Mouse (Mus musculus) liver, embryonic 15.5 days (tissue): Measurements from ENCODE around the gene Slc15a2. TPM values are rescaled to one million over a fixed set of nuclear protein-coding genes. Genes with fewer than 3 reads are reported as not detected.

Source experiments
- ATAC-seq: fragments of 200-750 bp; cut with Nextera tagmentation; 2 replicates; pipeline ENCODE4 v1.8.0; 2017; ENCODE audit warnings: moderate number of reproducible peaks, mild to moderate bottlenecking, moderate library complexity; ENCODE audit not compliant: insufficient read depth
- H3K27ac ChIP-seq: fragments of 300-500 bp; sonication (generic); replicated peaks from 2 replicates; pipeline ENCODE4 v1.5.1; 2015; ENCODE audit warnings: mild to moderate bottlenecking, inconsistent platforms
- H3K27me3 ChIP-seq: fragments of 300-500 bp; sonication (generic); 2 replicates; pipeline ENCODE4 v1.6.1; 2015; ENCODE audit warnings: mild to moderate bottlenecking, inconsistent platforms
- H3K36me3 ChIP-seq: fragments of 300-500 bp; sonication (generic); replicated peaks from 2 replicates; pipeline ENCODE4 v1.6.1; 2015; ENCODE audit warnings: moderate library complexity, mild to moderate bottlenecking, inconsistent platforms
- H3K4me1 ChIP-seq: fragments of 300-500 bp; sonication (generic); replicated peaks from 2 replicates; pipeline ENCODE4 v1.6.1; 2015; ENCODE audit warnings: inconsistent platforms
- H3K4me2 ChIP-seq: fragments of 300-500 bp; sonication (generic); 2 replicates; pipeline ENCODE4 v1.6.1; 2015; ENCODE audit warnings: moderate library complexity, mild to moderate bottlenecking, inconsistent platforms
- H3K4me3 ChIP-seq: fragments of 300-500 bp; sonication (generic); replicated peaks from 2 replicates; pipeline ENCODE4 v1.5.1; 2015; ENCODE audit warnings: mild to moderate bottlenecking, inconsistent platforms
- H3K9ac ChIP-seq: fragments of 300-500 bp; sonication (generic); 2 replicates; pipeline ENCODE4 v1.6.1; 2015; ENCODE audit warnings: moderate library complexity, mild to moderate bottlenecking, inconsistent platforms
- H3K9me3 ChIP-seq: fragments of 300-500 bp; sonication (generic); replicated peaks from 2 replicates; pipeline ENCODE4 v1.6.1; 2016; ENCODE audit warnings: inconsistent platforms
- WGBS: fragments of 180-500 bp; shearing (Covaris S2); methylation state at CpG from one replicate; pipeline ENCODE4 v1.1.7; 2015; ENCODE audit warnings: mixed read lengths; ENCODE audit not compliant: insufficient replicate concordance; 5-methylcytosine and 5-hydroxymethylcytosine counted together
- polyA plus RNA-seq: library from polyadenylated mRNA; unstranded; fragments of >200 nt; fragmentation: Nextera tagmentation; extraction: Ambion mirVana; gene quantifications from 2 replicates; pipeline ENCODE4 v1.2.1, GENCODE M21; 2015

Gene Slc15a2
- polyA plus RNA-seq: 1.7 and 2.0 TPM in 2 replicates

DNA sequence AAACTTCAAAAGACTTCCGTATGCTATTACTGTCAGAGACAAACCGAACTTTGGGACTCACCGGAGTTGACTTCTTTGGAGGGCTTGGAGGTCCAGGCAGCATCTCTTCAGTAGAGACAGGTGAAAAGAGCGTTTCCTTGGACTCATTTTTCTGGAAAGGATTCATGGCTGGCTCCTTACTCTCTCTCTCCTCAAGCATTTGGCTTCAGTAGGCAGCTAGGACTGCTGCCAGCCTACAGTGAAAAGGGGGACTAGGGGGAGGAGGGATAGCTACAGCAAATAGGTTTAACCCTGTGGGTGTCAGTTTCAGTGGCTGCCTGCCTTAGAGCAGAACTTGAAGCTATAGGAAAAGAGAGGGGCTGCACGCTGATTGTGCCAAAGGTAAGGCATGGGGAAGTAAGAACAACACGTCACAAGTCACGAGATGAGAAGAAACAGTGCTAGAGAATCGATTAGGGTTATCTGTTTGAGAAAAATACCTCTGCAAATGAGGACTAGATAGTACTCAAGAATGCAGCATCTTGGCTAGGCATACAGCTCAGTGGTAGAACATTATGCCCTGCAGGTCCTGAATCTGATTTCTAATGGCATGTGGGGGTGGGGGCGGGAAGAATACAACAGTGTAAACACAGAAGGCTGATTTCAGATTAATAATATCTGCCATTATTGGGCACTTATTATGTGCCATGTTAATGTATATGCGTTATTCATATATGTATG, at the start of gene Slc15a2:
TSS of gene Slc15a2 (minus strand) at position 369 of the 720 bp plus-strand sequence.
- H3K4me1 ChIP-seq: no peaks in the 10 kb centered on the region
- H3K4me3 ChIP-seq: no peak within 1 kb of the TSS
- H3K27me3 ChIP-seq: no peaks in the 10 kb centered on the region
- H3K36me3 ChIP-seq: no peaks in the 10 kb centered on the region
- no peaks in the 10 kb centered on the region for H3K9me3 ChIP-seq
- H3K4me2 ChIP-seq: no peak within 1 kb of the TSS
- 50% methylated on average over 10 of the region's 10 CpGs for WGBS
- H3K9ac ChIP-seq: no peak within 1 kb of the TSS
- no peak within 1 kb of the TSS for H3K27ac ChIP-seq
- no peak for ATAC-seq

DNA sequence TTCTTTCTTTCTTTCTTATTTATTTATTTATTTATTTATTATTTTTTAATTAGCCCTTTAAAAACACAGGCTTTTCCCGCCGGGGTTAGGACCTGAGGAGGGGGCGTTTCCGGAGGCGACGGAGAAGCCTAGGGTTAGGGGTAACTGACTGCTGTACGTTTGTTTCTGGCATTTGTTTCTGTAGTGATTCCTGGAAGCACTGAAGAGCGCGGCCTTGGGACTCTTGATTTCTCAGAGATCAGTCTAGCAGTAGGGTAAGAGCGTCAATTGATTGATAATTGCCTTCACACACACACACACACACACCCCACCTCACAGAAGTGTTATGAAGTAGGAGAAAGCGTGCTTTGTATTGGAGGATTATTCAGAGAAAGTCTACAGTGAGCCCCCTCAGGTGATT, 44.1 kb upstream of the Slc15a2 start:
- Histone ChIP-seq H3K9me3 (no peaks in the 10 kb centered on the region), H3K4me3 (peak overlapping the region; percentile 93), H3K36me3 (no peaks in the 10 kb centered on the region), H3K27me3 (peaks cover 12% of the 10 kb centered on the region; the same call in 1 of the 2 replicates), H3K4me1 (peaks cover 15% of the 10 kb centered on the region), H3K27ac (no peak overlapping the region), H3K9ac (peak overlapping the region; percentile 85), H3K4me2 (peak overlapping the region; percentile 93)
- no peak for ATAC-seq
- 13% methylated on average over 11 of the region's 11 CpGs for WGBS

DNA sequence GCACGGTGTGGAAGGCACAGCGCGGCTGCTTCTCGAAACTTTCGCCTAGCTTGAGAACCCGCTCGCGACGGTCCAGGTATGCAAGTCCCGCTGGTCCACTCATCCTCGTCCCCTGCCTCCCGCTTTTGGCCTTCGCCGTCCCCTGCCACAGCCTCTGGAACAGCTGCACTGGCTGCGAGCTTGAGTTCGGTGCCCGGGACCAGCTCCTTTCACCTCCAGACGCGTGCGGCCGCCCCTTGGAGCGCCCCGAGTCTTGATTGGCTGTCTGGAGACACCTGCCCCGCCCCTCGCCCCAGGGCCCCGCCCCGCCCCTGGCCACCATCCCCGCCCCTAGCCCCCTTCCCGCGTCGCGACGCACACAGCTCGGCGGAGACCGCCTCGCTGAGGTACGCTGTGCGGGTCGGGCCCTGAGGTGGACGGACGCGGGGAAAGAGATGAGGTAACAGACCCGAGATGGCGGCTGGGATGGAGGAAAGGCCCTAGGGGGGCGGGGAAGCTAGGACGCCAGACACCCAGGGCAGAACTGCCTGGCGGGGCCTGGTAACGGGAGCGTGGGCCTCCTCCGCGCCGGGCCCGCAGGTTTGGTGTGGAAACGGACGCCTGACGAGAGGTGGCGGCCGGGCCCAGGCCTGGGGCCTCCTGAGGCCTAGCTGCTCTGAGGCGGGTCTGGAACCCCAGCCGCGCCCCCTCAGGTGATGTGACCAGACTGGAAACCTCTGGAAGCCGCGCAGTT, 43.5 kb upstream of the Slc15a2 start, which contains the start of gene Iqcb1:
TSS of gene Iqcb1 (plus strand) at position 332 of the 733 bp plus-strand sequence.
- WGBS: under 1% methylated on average over 64 of the region's 64 CpGs
- peak; percentile 99 for ATAC-seq

DNA sequence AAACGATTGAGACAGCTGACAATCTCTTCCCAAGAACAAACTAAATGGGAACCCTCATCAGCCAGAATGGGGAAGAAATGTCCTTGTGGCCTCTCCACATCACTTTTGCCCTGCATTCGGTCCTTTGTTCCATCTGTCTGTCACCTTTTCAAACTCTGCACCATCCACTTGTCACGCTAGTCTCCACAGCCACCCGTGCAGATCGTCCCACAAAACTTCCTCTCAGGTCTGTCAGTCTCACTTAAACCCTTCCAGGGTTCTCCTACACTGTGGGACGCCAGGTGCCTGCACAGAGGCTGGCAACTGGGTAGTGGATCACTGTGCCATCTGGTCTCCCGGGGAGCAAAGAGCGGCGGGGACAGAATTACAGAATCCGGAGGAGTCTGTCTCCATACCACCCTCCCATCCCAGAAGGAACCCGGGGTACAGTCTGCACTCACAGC, 42.9 kb upstream of the Slc15a2 start:
- Histone ChIP-seq H3K4me2 (peak overlapping the region; percentile 93), H3K27ac (no peak overlapping the region), H3K27me3 (peaks cover 12% of the 10 kb centered on the region; the same call in 1 of the 2 replicates), H3K4me3 (peak overlapping the region; percentile 93), H3K4me1 (peaks cover 15% of the 10 kb centered on the region), H3K9ac (peak overlapping the region; percentile 85), H3K36me3 (no peaks in the 10 kb centered on the region), H3K9me3 (no peaks in the 10 kb centered on the region)
- WGBS: 4% methylated on average over 11 of the region's 11 CpGs
- ATAC-seq: peak; percentile 62

More for the DNA sequence above, 43.5 kb upstream of the Slc15a2 start, which contains the start of gene Iqcb1:
- Histone ChIP-seq H3K36me3 (no peaks in the 10 kb centered on the region), H3K9ac (peak within 1 kb of the TSS; percentile 85), H3K9me3 (no peaks in the 10 kb centered on the region), H3K4me2 (peak within 1 kb of the TSS; percentile 93), H3K27me3 (peaks cover 12% of the 10 kb centered on the region; the same call in 1 of the 2 replicates), H3K4me3 (peak within 1 kb of the TSS; percentile 93), H3K27ac (peak within 1 kb of the TSS; percentile 51; the same call in 1 of the 2 replicates), H3K4me1 (peaks cover 15% of the 10 kb centered on the region)

DNA sequence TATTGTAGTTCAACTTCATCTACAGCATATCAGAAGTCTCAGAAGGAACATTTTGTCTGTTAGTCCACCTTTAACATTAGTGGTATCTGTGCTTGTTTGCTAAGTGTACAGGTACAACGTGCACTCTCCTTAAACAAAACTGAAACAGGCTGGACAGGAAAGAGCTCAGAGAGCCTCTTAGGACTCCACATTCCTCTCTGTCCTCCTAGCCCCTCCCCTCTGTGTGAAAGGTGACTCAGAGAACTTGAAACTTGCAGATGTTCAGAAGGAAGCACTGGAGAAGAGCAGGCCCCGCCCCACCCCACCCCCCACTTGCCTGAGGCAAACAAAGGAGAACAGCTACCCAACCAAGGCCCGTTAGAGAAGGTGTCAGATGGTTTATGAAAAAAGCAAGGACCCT, 36.7 kb upstream of the Slc15a2 start:
- H3K4me3 ChIP-seq: no peak overlapping the region
- WGBS: 11% methylated on average over 3 of the region's 3 CpGs
- no peaks in the 10 kb centered on the region for H3K36me3 ChIP-seq
- H3K9me3 ChIP-seq: no peaks in the 10 kb centered on the region
- H3K9ac ChIP-seq: no peak overlapping the region
- 0 out of 2 replicates have a peak, but pooled peaks cover 7% of the 10 kb centered on the region for H3K27me3 ChIP-seq
- no peak; the same call in 1 of the 2 replicates for ATAC-seq
- H3K4me1 ChIP-seq: peaks cover 6% of the 10 kb centered on the region; the same call in 1 of the 2 replicates
- H3K27ac ChIP-seq: no peak overlapping the region
- 0 out of 2 replicates have a peak overlapping the region, but pooled peaks have one; percentile 0 for H3K4me2 ChIP-seq

DNA sequence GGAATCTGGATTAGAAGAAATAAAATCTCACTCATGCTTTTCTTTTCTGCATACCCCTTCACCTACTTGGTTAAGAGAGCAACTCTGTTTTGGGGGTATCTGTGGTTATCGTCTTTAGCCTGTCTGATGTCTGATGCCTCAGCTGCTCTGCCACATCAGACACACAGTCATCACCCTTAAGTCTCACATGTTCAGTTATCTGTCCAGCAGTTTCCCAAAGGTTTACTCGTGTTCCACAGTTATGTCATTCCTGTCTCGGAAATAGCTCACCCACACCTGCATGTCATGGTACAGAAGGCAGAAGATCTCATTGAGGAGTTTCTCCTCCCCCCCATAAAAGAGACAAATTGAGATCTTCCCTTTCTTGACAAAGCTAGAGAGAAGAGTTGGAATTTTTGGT, 36.0 kb upstream of the Slc15a2 start:
- no peak overlapping the region for H3K27ac ChIP-seq
- H3K9ac ChIP-seq: no peak overlapping the region
- H3K36me3 ChIP-seq: no peaks in the 10 kb centered on the region
- no peak for ATAC-seq
- no peaks in the 10 kb centered on the region for H3K9me3 ChIP-seq
- peaks cover 6% of the 10 kb centered on the region; the same call in 1 of the 2 replicates for H3K4me1 ChIP-seq
- 61% methylated on average over 3 of the region's 3 CpGs for WGBS
- H3K4me2 ChIP-seq: no peak overlapping the region
- 0 out of 2 replicates have a peak, but pooled peaks cover under 1% of the 10 kb centered on the region for H3K27me3 ChIP-seq
- no peak overlapping the region for H3K4me3 ChIP-seq

DNA sequence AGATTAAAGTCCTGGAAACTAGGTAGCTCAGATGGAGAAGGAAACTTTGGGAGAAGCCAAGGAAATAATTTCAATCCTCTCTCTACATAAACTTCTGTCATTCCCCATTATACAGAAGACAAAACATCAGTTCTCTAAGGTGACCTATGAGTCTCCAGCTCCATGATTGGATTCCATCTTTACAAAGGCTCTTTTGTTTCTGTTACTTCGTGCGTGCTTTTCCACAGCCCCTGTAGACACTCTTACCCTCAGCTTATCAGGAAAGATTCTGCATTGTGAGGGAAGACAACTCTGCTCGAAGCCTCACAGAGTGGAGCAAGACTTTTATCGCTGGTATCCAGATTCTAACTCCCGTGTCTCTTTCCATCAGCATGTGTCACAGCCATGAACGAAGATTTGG, 35.3 kb upstream of the Slc15a2 start:
- Histone ChIP-seq H3K36me3 (no peaks in the 10 kb centered on the region), H3K27ac (no peak overlapping the region), H3K4me1 (peaks cover 6% of the 10 kb centered on the region; the same call in 1 of the 2 replicates), H3K9ac (no peak overlapping the region), H3K4me3 (no peak overlapping the region), H3K27me3 (no peaks in the 10 kb centered on the region), H3K4me2 (no peak overlapping the region), H3K9me3 (no peaks in the 10 kb centered on the region)
- no peak for ATAC-seq
- 61% methylated on average over 6 of the region's 6 CpGs for WGBS

DNA sequence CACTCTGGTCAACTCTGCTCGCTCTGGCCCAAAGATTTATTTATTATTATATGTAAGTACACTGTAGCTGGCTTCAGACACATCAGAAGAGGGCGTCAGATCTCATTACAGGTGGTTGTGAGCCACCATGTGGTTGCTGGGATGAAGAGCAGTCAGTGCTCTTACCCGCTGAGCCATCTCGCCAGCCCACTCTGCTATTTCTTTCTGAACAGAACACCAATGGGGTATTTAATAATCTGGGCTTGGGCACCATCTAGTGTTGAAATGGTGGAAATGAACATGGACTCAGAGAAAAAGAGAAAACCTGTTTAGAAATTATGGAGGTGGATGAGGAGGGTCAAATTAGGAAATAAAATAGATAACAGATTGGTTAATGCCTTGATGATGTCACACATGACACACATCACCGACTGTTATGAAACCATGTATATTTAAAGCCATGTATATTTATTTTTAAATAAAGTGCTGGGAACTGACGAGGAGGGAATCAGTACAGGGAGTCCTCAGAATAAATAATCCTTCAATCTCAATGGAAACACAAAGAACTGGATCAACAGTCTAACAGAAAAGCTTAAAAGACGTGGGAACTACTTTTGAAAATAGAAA, 32.7 kb upstream of the Slc15a2 start:
- Histone ChIP-seq H3K9me3 (no peaks in the 10 kb centered on the region), H3K4me2 (no peak overlapping the region), H3K27ac (no peak overlapping the region), H3K4me3 (no peak overlapping the region), H3K4me1 (peaks cover 6% of the 10 kb centered on the region; the same call in 1 of the 2 replicates), H3K36me3 (no peaks in the 10 kb centered on the region), H3K9ac (no peak overlapping the region), H3K27me3 (no peaks in the 10 kb centered on the region)
- ATAC-seq: peak; percentile 42; the same call in 1 of the 2 replicates
- 18% methylated on average over 7 of the region's 7 CpGs for WGBS

DNA sequence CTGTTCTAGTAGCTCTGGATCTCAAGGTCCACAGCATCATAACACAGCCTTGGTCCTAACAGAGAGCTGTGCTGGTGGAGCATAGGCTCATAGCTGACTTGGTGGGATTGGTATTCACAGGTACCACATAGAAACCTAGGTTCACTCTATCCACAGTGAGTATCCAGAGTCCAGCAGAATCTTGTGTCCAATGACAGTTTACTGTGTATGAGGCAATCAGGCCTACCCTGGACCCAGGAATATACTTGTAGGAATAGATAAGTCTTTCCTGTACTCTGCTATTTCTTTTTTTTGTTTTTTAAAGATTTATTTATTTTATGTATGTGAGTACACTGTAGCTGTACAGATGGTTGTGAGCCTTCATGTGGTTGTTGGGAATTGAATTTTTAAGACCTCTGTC, 32.2 kb upstream of the Slc15a2 start:
- no peak overlapping the region for H3K27ac ChIP-seq
- H3K36me3 ChIP-seq: no peaks in the 10 kb centered on the region
- H3K9me3 ChIP-seq: no peaks in the 10 kb centered on the region
- ATAC-seq: no peak
- no peak overlapping the region for H3K4me2 ChIP-seq
- no peaks in the 10 kb centered on the region for H3K27me3 ChIP-seq
- peaks cover 5% of the 10 kb centered on the region; the same call in 1 of the 2 replicates for H3K4me1 ChIP-seq
- H3K4me3 ChIP-seq: no peak overlapping the region
- no peak overlapping the region for H3K9ac ChIP-seq

DNA sequence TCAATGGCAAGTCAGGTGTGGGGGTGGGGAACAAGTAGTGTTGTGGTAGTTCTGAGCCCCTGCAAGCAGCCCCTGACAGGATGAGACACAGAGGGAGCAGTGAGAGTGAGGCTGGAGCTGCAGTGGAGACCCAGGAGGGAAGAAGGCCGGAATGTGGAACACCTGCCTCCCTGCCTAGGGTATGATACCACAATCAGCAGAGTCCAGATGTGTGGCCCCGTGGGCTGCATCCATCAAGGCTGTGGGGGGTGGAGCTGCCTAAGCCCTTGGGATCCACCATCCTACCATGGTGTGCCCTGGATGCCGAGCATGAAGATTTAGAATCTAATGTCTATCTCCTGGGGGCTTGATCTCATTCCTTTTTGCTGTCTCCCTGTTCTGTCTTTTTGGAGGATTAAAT, 28.9 kb upstream of the Slc15a2 start:
- no peaks in the 10 kb centered on the region for H3K9me3 ChIP-seq
- H3K27ac ChIP-seq: no peak overlapping the region
- no peaks in the 10 kb centered on the region; the same call in 1 of the 2 replicates for H3K4me1 ChIP-seq
- H3K4me3 ChIP-seq: no peak overlapping the region
- H3K4me2 ChIP-seq: no peak overlapping the region
- no peaks in the 10 kb centered on the region for H3K36me3 ChIP-seq
- WGBS: 38% methylated on average over 3 of the region's 3 CpGs
- peak; percentile 73 for ATAC-seq
- H3K27me3 ChIP-seq: no peaks in the 10 kb centered on the region
- H3K9ac ChIP-seq: no peak overlapping the region

DNA sequence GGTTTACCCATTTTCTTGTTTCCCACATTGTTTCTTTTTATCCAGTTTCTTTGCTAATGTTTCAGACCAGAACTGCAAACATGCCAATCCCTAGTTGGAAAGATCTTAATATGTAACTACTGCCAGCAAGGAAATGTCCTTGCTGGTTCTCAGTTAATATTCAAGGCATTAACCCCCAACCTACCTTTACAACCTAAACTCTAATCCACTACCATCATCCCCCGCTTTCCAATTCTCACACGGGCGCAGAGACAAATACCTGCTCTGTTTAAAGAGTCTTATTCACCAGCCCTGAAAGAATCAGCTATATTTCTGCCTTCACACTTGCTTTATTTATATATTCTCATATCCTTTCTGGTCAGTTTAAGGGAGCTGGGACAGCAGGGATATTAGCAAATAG, 23.9 kb upstream of the Slc15a2 start:
- 72% methylated on average over 3 of the region's 3 CpGs for WGBS
- no peak overlapping the region for H3K9ac ChIP-seq
- H3K27ac ChIP-seq: no peak overlapping the region
- no peaks in the 10 kb centered on the region for H3K36me3 ChIP-seq
- no peak for ATAC-seq
- H3K4me3 ChIP-seq: no peak overlapping the region
- no peak overlapping the region for H3K4me2 ChIP-seq
- no peaks in the 10 kb centered on the region for H3K27me3 ChIP-seq
- H3K9me3 ChIP-seq: no peaks in the 10 kb centered on the region
- no peaks in the 10 kb centered on the region for H3K4me1 ChIP-seq
